Mouse (Mus musculus) lung, embryonic 16.5 days (tissue): ENCODE results near the gene Emc10. TPM values are rescaled to one million over a fixed set of nuclear protein-coding genes. Genes with fewer than 3 reads are reported as not detected.
A peak's percentile ranks its signal among the peaks of the same experiment; 100 is the strongest.

ENCODE experiments used
- ATAC-seq: fragments of 200-750 bp; cut with Nextera tagmentation; 2 replicates; pipeline ENCODE4 v1.8.0; 2017; ENCODE audit warnings: low read depth, mild to moderate bottlenecking, moderate library complexity
- H3K27ac ChIP-seq: fragments of 300-500 bp; sonication (generic); 2 replicates; pipeline ENCODE4 v1.5.1; 2014; ENCODE audit warnings: mild to moderate bottlenecking, control low read depth, low read length
- H3K27me3 ChIP-seq: fragments of 300-500 bp; sonication (generic); 2 replicates; pipeline ENCODE4 v1.6.1; 2014; ENCODE audit warnings: low read depth, low read length, mixed read lengths; ENCODE audit not compliant: control insufficient read depth, insufficient read depth
- H3K36me3 ChIP-seq: fragments of 300-500 bp; sonication (generic); 2 replicates; pipeline ENCODE4 v1.6.1; 2014; ENCODE audit warnings: low read length; ENCODE audit not compliant: control insufficient read depth, insufficient read depth
- H3K4me1 ChIP-seq: fragments of 300-500 bp; sonication (generic); replicated peaks from 2 replicates; pipeline ENCODE4 v1.6.1; 2014; ENCODE audit warnings: low read length, mixed read lengths; ENCODE audit not compliant: control insufficient read depth, insufficient read depth
- H3K4me2 ChIP-seq: fragments of 300-500 bp; sonication (generic); 2 replicates; pipeline ENCODE4 v1.6.1; 2014; ENCODE audit warnings: low read depth, low read length, control low read depth
- H3K4me3 ChIP-seq: fragments of 300-500 bp; sonication (generic); 2 replicates; pipeline ENCODE4 v1.5.1; 2014; ENCODE audit warnings: mild to moderate bottlenecking, low read length, control low read depth
- H3K9ac ChIP-seq: fragments of 300-500 bp; sonication (generic); 2 replicates; pipeline ENCODE4 v1.6.1; 2014; ENCODE audit warnings: low read length, control low read depth
- H3K9me3 ChIP-seq: fragments of 300-500 bp; sonication (generic); 2 replicates; pipeline ENCODE4 v1.6.1; 2016; ENCODE audit warnings: low read length; ENCODE audit not compliant: control insufficient read depth
- WGBS: fragments of 180-500 bp; shearing (Covaris S2); extraction: QIAGEN DNeasy Blood & Tissue Kit; methylation state at CpG from one replicate; pipeline ENCODE4 v1.1.7; 2014; 5-methylcytosine and 5-hydroxymethylcytosine counted together
- polyA plus RNA-seq: library from polyadenylated mRNA; unstranded; fragments of >200 nt; fragmentation: Nextera tagmentation; extraction: Ambion mirVana; gene quantifications from 2 replicates; pipeline ENCODE4 v1.2.1, GENCODE M21; 2015

The Emc10 gene
- polyA plus RNA-seq, 1 experiment from 2014 or later: 94.0 TPM

GRCm38 (mm10) chr7:44527483-44528398 is 31.4 kb upstream of the Emc10 start:
- Histone ChIP-seq H3K36me3 (no peaks in the 10 kb centered on the region), H3K27me3 (peaks cover 17% of the 10 kb centered on the region; the same call in 1 of the 2 replicates), H3K9ac (peak overlapping the region; percentile 57), H3K27ac (no peak overlapping the region), H3K9me3 (no peaks in the 10 kb centered on the region), H3K4me1 (peaks cover 18% of the 10 kb centered on the region; the same call in 1 of the 2 replicates), H3K4me3 (peak overlapping the region; percentile 36), H3K4me2 (peak overlapping the region; percentile 63)
- 4% methylated on average over 40 of the region's 40 CpGs for WGBS
- ATAC-seq: peak; percentile 41; the same call in 1 of the 2 replicates

- Histone ChIP-seq H3K27me3 (peaks cover 25% of the 10 kb centered on the region), H3K4me1 (peaks cover 18% of the 10 kb centered on the region; the same call in 1 of the 2 replicates), H3K4me3 (no peak overlapping the region), H3K36me3 (no peaks in the 10 kb centered on the region), H3K9ac (no peak overlapping the region), H3K4me2 (no peak overlapping the region), H3K27ac (no peak overlapping the region), H3K9me3 (no peaks in the 10 kb centered on the region)
- no peak for ATAC-seq
- 88% methylated on average over 14 of the region's 14 CpGs for WGBS
These were observed 30.3 kb upstream of the Emc10 start for GRCm38 (mm10) chr7:44526414-44527154.

GRCm38 (mm10) chr7:44525126-44525832 is 28.9 kb upstream of the Emc10 start:
- H3K36me3 ChIP-seq: no peaks in the 10 kb centered on the region
- WGBS: 10% methylated on average over 22 of the region's 22 CpGs
- H3K27ac ChIP-seq: peak overlapping the region; percentile 66
- peaks cover 21% of the 10 kb centered on the region for H3K4me1 ChIP-seq
- no peaks in the 10 kb centered on the region for H3K9me3 ChIP-seq
- peak; percentile 84 for ATAC-seq
- peak overlapping the region; percentile 63 for H3K9ac ChIP-seq
- H3K27me3 ChIP-seq: peaks cover 32% of the 10 kb centered on the region
- H3K4me3 ChIP-seq: peak overlapping the region; percentile 9
- peak overlapping the region; percentile 50 for H3K4me2 ChIP-seq

GRCm38 (mm10) chr7:44524502-44524901 is 28.2 kb upstream of the Emc10 start, which contains the start of gene Mybpc2:
Gene Mybpc2 (minus strand): TSS chr7:44524656.
- peak within 1 kb of the TSS; percentile 66 for H3K27ac ChIP-seq
- H3K9ac ChIP-seq: peak within 1 kb of the TSS; percentile 63
- peaks cover 32% of the 10 kb centered on the region for H3K27me3 ChIP-seq
- 25% methylated on average over 12 of the region's 12 CpGs for WGBS
- peaks cover 21% of the 10 kb centered on the region for H3K4me1 ChIP-seq
- peak within 1 kb of the TSS; percentile 50 for H3K4me2 ChIP-seq
- no peaks in the 10 kb centered on the region for H3K36me3 ChIP-seq
- ATAC-seq: peak; percentile 20; the same call in 1 of the 2 replicates
- no peaks in the 10 kb centered on the region for H3K9me3 ChIP-seq
- peak within 1 kb of the TSS; percentile 9 for H3K4me3 ChIP-seq

- Histone ChIP-seq H3K9ac (no peak overlapping the region), H3K36me3 (no peaks in the 10 kb centered on the region), H3K9me3 (no peaks in the 10 kb centered on the region), H3K4me2 (no peak overlapping the region), H3K4me1 (peaks cover 21% of the 10 kb centered on the region), H3K27me3 (peaks cover 29% of the 10 kb centered on the region), H3K4me3 (no peak overlapping the region), H3K27ac (no peak overlapping the region)
- WGBS: 70% methylated on average over 2 of the region's 2 CpGs
- no peak for ATAC-seq
These were observed 26.7 kb upstream of the Emc10 start for GRCm38 (mm10) chr7:44523056-44523455.

- no peaks in the 10 kb centered on the region for H3K9me3 ChIP-seq
- H3K36me3 ChIP-seq: no peaks in the 10 kb centered on the region
- H3K4me2 ChIP-seq: peak overlapping the region; percentile 32; the same call in 1 of the 2 replicates
- ATAC-seq: peak; percentile 35
- H3K9ac ChIP-seq: peak overlapping the region; percentile 46
- 2% methylated on average over 20 of the region's 20 CpGs for WGBS
- H3K4me1 ChIP-seq: peaks cover 16% of the 10 kb centered on the region
- H3K27me3 ChIP-seq: peaks cover 29% of the 10 kb centered on the region
- H3K27ac ChIP-seq: no peak overlapping the region
- no peak overlapping the region for H3K4me3 ChIP-seq
These were observed 25.4 kb upstream of the Emc10 start for GRCm38 (mm10) chr7:44521710-44522109.

GRCm38 (mm10) chr7:44520990-44521389 is 24.7 kb upstream of the Emc10 start:
- no peaks in the 10 kb centered on the region for H3K36me3 ChIP-seq
- peaks cover 16% of the 10 kb centered on the region for H3K4me1 ChIP-seq
- no peak overlapping the region for H3K4me2 ChIP-seq
- no peak overlapping the region for H3K27ac ChIP-seq
- ATAC-seq: no peak
- no peak overlapping the region for H3K9ac ChIP-seq
- WGBS: 56% methylated on average over 3 of the region's 3 CpGs
- H3K4me3 ChIP-seq: no peak overlapping the region
- no peaks in the 10 kb centered on the region for H3K9me3 ChIP-seq
- H3K27me3 ChIP-seq: peaks cover 29% of the 10 kb centered on the region

- H3K27me3 ChIP-seq: peaks cover 25% of the 10 kb centered on the region
- WGBS: 65% methylated on average over 9 of the region's 9 CpGs
- H3K4me3 ChIP-seq: no peak overlapping the region
- H3K9me3 ChIP-seq: no peaks in the 10 kb centered on the region
- H3K36me3 ChIP-seq: no peaks in the 10 kb centered on the region
- peaks cover 3% of the 10 kb centered on the region for H3K4me1 ChIP-seq
- H3K9ac ChIP-seq: no peak overlapping the region
- H3K27ac ChIP-seq: no peak overlapping the region
- H3K4me2 ChIP-seq: no peak overlapping the region
- ATAC-seq: no peak
These were observed 23.0 kb upstream of the Emc10 start for GRCm38 (mm10) chr7:44519240-44519913.
